Mouse (Mus musculus): ENCODE data around the gene Anln.
"Not testable (repeated sequence)": the region's sequence is repeated elsewhere in the genome, so short reads cannot be mapped to it uniquely, and the experiment has no call there.

The Anln gene

GRCm38 (mm10) chr9:22403501-22403900, 14.5 kb upstream of the Anln start:
- not testable (repeated sequence) for ATAC-seq (ENCODE audit: insufficient number of reproducible peaks, low FRiP score, low TSS enrichment)

- ATAC-seq (ENCODE audit: insufficient number of reproducible peaks, low FRiP score, low TSS enrichment): no peak
Measured at GRCm38 (mm10) chr9:22402976-22403375, 14.0 kb upstream of the Anln start.

- no peak for ATAC-seq (ENCODE audit: insufficient number of reproducible peaks, low FRiP score, low TSS enrichment)
Measured at GRCm38 (mm10) chr9:22402001-22402400, 13.0 kb upstream of the Anln start.

GRCm38 (mm10) chr9:22399021-22399420, 10.0 kb upstream of the Anln start:
- ATAC-seq (ENCODE audit: insufficient number of reproducible peaks, low FRiP score, low TSS enrichment): no peak

GRCm38 (mm10) chr9:22394725-22395124, 5.7 kb upstream of the Anln start:
- no peak for ATAC-seq (ENCODE audit: insufficient number of reproducible peaks, low FRiP score, low TSS enrichment)

GRCm38 (mm10) chr9:22390390-22390789, 1.4 kb upstream of the Anln start:
- no peak for ATAC-seq (ENCODE audit: insufficient number of reproducible peaks, low FRiP score, low TSS enrichment)

GRCm38 (mm10) chr9:22389736-22390245, 803 bp upstream of the Anln start:
- no peak for ATAC-seq (ENCODE audit: insufficient number of reproducible peaks, low FRiP score, low TSS enrichment)

- ATAC-seq (ENCODE audit: insufficient number of reproducible peaks, low FRiP score, low TSS enrichment): no peak
Measured at GRCm38 (mm10) chr9:22388401-22388980, 497 bp downstream of the Anln start.

GRCm38 (mm10) chr9:22387901-22388300, 1.1 kb downstream of the Anln start:
- no peak for ATAC-seq (ENCODE audit: insufficient number of reproducible peaks, low FRiP score, low TSS enrichment)

- no peak for ATAC-seq (ENCODE audit: insufficient number of reproducible peaks, low FRiP score, low TSS enrichment)
Measured at GRCm38 (mm10) chr9:22385890-22386289, 3.1 kb downstream of the Anln start.

GRCm38 (mm10) chr9:22376086-22376485, 12.9 kb downstream of the Anln start:
- ATAC-seq (ENCODE audit: insufficient number of reproducible peaks, low FRiP score, low TSS enrichment): no peak

GRCm38 (mm10) chr9:22372760-22373159, 16.2 kb downstream of the Anln start:
- ATAC-seq (ENCODE audit: insufficient number of reproducible peaks, low FRiP score, low TSS enrichment): no peak

- no peak for ATAC-seq (ENCODE audit: insufficient number of reproducible peaks, low FRiP score, low TSS enrichment)
Measured at GRCm38 (mm10) chr9:22368030-22368429, 21.0 kb downstream of the Anln start.

- ATAC-seq (ENCODE audit: insufficient number of reproducible peaks, low FRiP score, low TSS enrichment): no peak
Measured at GRCm38 (mm10) chr9:22366621-22367020, 22.4 kb downstream of the Anln start.

GRCm38 (mm10) chr9:22366221-22366620, 22.8 kb downstream of the Anln start:
- ATAC-seq (ENCODE audit: insufficient number of reproducible peaks, low FRiP score, low TSS enrichment): no peak

- no peak for ATAC-seq (ENCODE audit: insufficient number of reproducible peaks, low FRiP score, low TSS enrichment)
Measured at GRCm38 (mm10) chr9:22360916-22361315, 28.1 kb downstream of the Anln start.

GRCm38 (mm10) chr9:22355919-22356318, 33.1 kb downstream of the Anln start:
- ATAC-seq (ENCODE audit: insufficient number of reproducible peaks, low FRiP score, low TSS enrichment): no peak

GRCm38 (mm10) chr9:22353901-22354300, 35.1 kb downstream of the Anln start:
- no peak for ATAC-seq (ENCODE audit: insufficient number of reproducible peaks, low FRiP score, low TSS enrichment)

- ATAC-seq (ENCODE audit: insufficient number of reproducible peaks, low FRiP score, low TSS enrichment): no peak
Measured at GRCm38 (mm10) chr9:22353465-22353864, 35.5 kb downstream of the Anln start.

- no peak for ATAC-seq (ENCODE audit: insufficient number of reproducible peaks, low FRiP score, low TSS enrichment)
Measured at GRCm38 (mm10) chr9:22340331-22340730, 48.7 kb downstream of the Anln start.

- no peak for ATAC-seq (ENCODE audit: insufficient number of reproducible peaks, low FRiP score, low TSS enrichment)
Measured at GRCm38 (mm10) chr9:22337217-22337616, 51.8 kb downstream of the Anln start.

All from cerebellum, adult (tissue).